Mouse (Mus musculus): ENCODE results near the gene Slamf7. TPM values are rescaled to one million over a fixed set of nuclear protein-coding genes. Genes with fewer than 3 reads are reported as not detected.
A peak's percentile ranks its signal among the peaks of the same experiment; 100 is the strongest.

Gene Slamf7
- total and polyA plus RNA-seq, 2 experiments from 2014 or later = 0.05 TPM; not detected in 1

DNA sequence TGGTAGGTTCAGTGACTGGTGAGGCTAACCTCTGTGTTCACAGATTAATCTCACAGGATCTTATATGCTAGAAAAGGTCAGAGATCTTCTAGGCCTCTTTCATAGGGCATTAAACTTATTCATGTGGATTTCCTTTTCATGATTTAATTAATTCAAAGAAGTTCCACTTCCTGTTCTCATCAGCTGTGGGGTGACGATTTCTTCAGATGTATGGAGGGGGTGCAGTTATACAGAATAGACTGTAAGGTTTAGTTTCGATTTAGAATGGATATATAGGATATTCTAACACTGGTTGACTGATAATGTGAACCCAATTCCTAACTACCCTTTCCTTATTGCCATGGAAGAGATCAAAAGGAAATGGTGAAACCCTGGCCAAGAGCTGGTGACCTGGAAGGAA, 8.6 kb upstream of the Slamf7 start:
- no peak for ATAC-seq
- TF ChIP-seq CTCF (IDR thresholded peaks at IDR 0.05; ENCODE audit: low read depth) = no peak
- DNase-seq = no peak
- Histone ChIP-seq H3K4me1 (ENCODE audit: insufficient read depth) (no peaks in the 10 kb centered on the region), H3K9me3 (ENCODE audit: low read length) (no peaks in the 10 kb centered on the region), H3K27me3 (ENCODE audit: insufficient read depth, low read length) (no peaks in the 10 kb centered on the region), H3K27ac (ENCODE audit: low read depth, low read length) (no peak overlapping the region), H3K4me2 (ENCODE audit: low read depth) (no peak overlapping the region), H3K36me3 (ENCODE audit: insufficient read depth) (no peaks in the 10 kb centered on the region), H3K9ac (no peak overlapping the region), H3K4me3 (ENCODE audit: low read depth, low read length) (no peak overlapping the region)
- WGBS = 74% methylated on average over 2 of the region's 2 CpGs

DNA sequence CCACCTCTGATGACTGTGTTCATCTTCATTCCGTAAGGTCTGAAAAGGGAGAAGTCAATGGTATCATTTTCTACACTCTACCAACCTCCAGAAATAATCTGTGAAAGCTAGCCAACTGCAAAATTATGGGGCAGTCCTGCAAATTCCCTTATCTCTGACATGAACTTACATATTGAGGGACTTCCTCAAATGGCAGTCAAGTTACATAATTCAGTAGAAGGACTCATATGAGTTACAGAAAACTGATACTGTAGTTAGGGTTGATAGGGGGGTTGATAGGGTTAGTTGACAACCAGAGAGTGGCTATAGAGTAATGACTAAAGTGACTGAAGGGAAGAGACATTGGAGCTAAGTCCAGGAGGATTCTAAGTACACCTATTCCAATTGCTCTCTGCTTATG, 7.6 kb upstream of the Slamf7 start:
- H3K27ac ChIP-seq (ENCODE audit: low read depth, low read length) = no peak overlapping the region
- no peaks in the 10 kb centered on the region for H3K36me3 ChIP-seq (ENCODE audit: insufficient read depth)
- H3K27me3 ChIP-seq (ENCODE audit: insufficient read depth, low read length) = no peaks in the 10 kb centered on the region
- H3K4me2 ChIP-seq (ENCODE audit: low read depth) = no peak overlapping the region
- H3K9ac ChIP-seq = no peak overlapping the region
- no peaks in the 10 kb centered on the region for H3K4me1 ChIP-seq (ENCODE audit: insufficient read depth)
- H3K9me3 ChIP-seq (ENCODE audit: low read length) = no peaks in the 10 kb centered on the region
- ATAC-seq (no peak), DNase-seq (no peak)
- 94% methylated on average over 1 of the region's 1 CpGs for WGBS
- no peak overlapping the region for H3K4me3 ChIP-seq (ENCODE audit: low read depth, low read length)
- no peak for TF ChIP-seq CTCF (IDR thresholded peaks at IDR 0.05; ENCODE audit: low read depth)

GRCm38 (mm10) chr1:171658561-171658991, 5.7 kb upstream of the Slamf7 start:
- Histone ChIP-seq H3K27ac (ENCODE audit: low read depth, low read length) (no peak overlapping the region), H3K9ac (no peak overlapping the region), H3K4me3 (ENCODE audit: low read depth, low read length) (no peak overlapping the region), H3K4me1 (ENCODE audit: insufficient read depth) (no peaks in the 10 kb centered on the region), H3K9me3 (ENCODE audit: low read length) (no peaks in the 10 kb centered on the region), H3K27me3 (ENCODE audit: insufficient read depth, low read length) (no peaks in the 10 kb centered on the region), H3K4me2 (ENCODE audit: low read depth) (no peak overlapping the region), H3K36me3 (ENCODE audit: insufficient read depth) (no peaks in the 10 kb centered on the region)
- DNase-seq = peak; percentile 22
- ATAC-seq = no peak
- peak; percentile 38 for TF ChIP-seq CTCF (IDR thresholded peaks at IDR 0.05; ENCODE audit: low read depth)
- WGBS = 87% methylated on average over 5 of the region's 5 CpGs

GRCm38 (mm10) chr1:171648840-171649239, 4.0 kb downstream of the Slamf7 start:
- Histone ChIP-seq H3K4me2 (ENCODE audit: low read depth) (no peak overlapping the region), H3K36me3 (ENCODE audit: insufficient read depth) (no peaks in the 10 kb centered on the region), H3K27ac (ENCODE audit: low read depth, low read length) (no peak overlapping the region), H3K4me1 (ENCODE audit: insufficient read depth) (no peaks in the 10 kb centered on the region), H3K27me3 (ENCODE audit: insufficient read depth, low read length) (no peaks in the 10 kb centered on the region), H3K9me3 (ENCODE audit: low read length) (no peaks in the 10 kb centered on the region), H3K9ac (no peak overlapping the region), H3K4me3 (ENCODE audit: low read depth, low read length) (no peak overlapping the region)
- ATAC-seq (no peak), DNase-seq (no peak)
- TF ChIP-seq CTCF (IDR thresholded peaks at IDR 0.05; ENCODE audit: low read depth) = no peak
- WGBS = 74% methylated on average over 8 of the region's 8 CpGs

DNA sequence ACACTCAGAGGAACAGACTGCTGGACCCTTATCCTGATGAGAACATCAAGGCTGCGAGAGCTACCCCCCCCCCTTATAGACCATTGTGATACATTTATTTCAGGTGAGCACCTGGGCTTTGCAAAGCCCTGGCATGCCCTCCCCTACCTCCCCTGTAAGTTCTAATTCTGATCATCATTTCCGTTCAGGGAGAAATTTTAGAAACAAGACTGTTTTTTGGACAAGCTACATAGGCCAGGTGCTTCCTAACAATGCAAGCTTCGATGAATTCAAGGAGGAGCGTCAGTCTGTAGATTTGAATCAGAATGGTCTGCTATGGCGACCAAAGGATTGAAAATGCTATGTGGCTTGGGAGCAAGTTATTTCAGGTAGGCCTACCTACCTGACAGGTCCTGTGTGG, 5.1 kb downstream of the Slamf7 start:
- no peak overlapping the region for H3K4me2 ChIP-seq (ENCODE audit: low read depth)
- H3K4me3 ChIP-seq (ENCODE audit: low read depth, low read length) = no peak overlapping the region
- no peak for ATAC-seq

DNA sequence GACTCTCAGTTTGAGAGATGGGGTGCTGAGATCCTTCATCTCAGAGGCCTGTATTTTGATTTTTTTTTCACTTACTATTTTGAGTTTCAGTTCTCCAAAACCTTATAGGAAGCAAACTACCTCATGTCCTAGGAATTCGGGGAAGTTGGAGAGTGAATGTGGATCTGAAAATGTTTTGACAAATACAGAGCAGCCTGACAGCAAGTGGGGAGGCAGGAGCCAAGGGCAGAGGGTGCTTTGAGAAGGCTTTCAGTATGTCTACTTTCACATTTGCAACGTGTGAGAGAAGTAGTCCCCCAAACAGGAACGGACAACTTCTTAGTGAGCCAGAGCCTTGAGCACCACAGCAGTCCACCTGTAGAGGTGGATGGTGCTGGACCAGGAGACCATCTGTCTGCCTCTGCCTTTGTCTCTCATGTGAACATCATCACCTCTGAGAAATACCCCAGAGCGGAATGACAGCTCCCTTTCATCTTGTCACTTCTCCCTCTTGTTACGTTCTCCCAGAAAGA, 6.3 kb downstream of the Slamf7 start:
- Histone ChIP-seq H3K4me3 (ENCODE audit: low read depth, low read length) (no peak overlapping the region), H3K4me1 (ENCODE audit: insufficient read depth) (no peaks in the 10 kb centered on the region), H3K9me3 (ENCODE audit: low read length) (no peaks in the 10 kb centered on the region), H3K9ac (no peak overlapping the region), H3K36me3 (ENCODE audit: insufficient read depth) (no peaks in the 10 kb centered on the region), H3K27ac (ENCODE audit: low read depth, low read length) (no peak overlapping the region), H3K27me3 (ENCODE audit: insufficient read depth, low read length) (no peaks in the 10 kb centered on the region), H3K4me2 (ENCODE audit: low read depth) (no peak overlapping the region)
- 70% methylated on average over 5 of the region's 5 CpGs for WGBS
- no peak for TF ChIP-seq CTCF (IDR thresholded peaks at IDR 0.05; ENCODE audit: low read depth)
- no peak for ATAC-seq
- no peak for DNase-seq

More for the DNA sequence above, 5.1 kb downstream of the Slamf7 start:
- H3K27me3 ChIP-seq (ENCODE audit: insufficient read depth, low read length) = no peaks in the 10 kb centered on the region
- no peak overlapping the region for H3K27ac ChIP-seq (ENCODE audit: low read depth, low read length)
- TF ChIP-seq CTCF (IDR thresholded peaks at IDR 0.05; ENCODE audit: low read depth) = no peak
- H3K36me3 ChIP-seq (ENCODE audit: insufficient read depth) = no peaks in the 10 kb centered on the region
- H3K9ac ChIP-seq = no peak overlapping the region
- H3K4me1 ChIP-seq (ENCODE audit: insufficient read depth) = no peaks in the 10 kb centered on the region
- H3K9me3 ChIP-seq (ENCODE audit: low read length) = no peaks in the 10 kb centered on the region
- WGBS = 83% methylated on average over 5 of the region's 5 CpGs
- DNase-seq = no peak

DNA sequence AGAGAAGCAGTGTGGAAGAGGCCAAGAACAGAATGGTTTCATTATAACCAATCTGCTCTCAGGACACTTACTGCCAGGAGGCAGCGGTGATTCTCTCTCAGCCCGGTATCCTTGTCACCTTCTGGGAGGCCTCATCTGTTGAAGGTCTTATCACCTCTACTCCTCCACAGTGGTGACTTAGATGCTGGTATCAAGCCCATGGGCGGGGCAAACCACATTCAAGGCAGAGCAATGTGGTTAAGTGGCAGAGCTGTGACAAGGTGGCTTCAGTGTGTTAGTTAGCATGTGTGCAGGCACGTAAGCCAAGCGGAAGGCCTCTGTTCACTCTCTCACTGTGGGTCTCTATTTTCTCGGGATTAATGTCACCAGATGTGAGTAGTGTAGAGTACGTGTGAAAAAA, 9.2 kb downstream of the Slamf7 start:
- no peak for DNase-seq

More for the DNA sequence above, 9.2 kb downstream of the Slamf7 start:
- no peak for ATAC-seq
- H3K27me3 ChIP-seq (ENCODE audit: insufficient read depth, low read length) = no peaks in the 10 kb centered on the region
- no peak for TF ChIP-seq CTCF (IDR thresholded peaks at IDR 0.05; ENCODE audit: low read depth)
- no peak overlapping the region for H3K9ac ChIP-seq
- H3K4me2 ChIP-seq (ENCODE audit: low read depth) = no peak overlapping the region
- H3K36me3 ChIP-seq (ENCODE audit: insufficient read depth) = no peaks in the 10 kb centered on the region
- 81% methylated on average over 7 of the region's 7 CpGs for WGBS
- H3K9me3 ChIP-seq (ENCODE audit: low read length) = no peaks in the 10 kb centered on the region
- no peak overlapping the region for H3K4me3 ChIP-seq (ENCODE audit: low read depth, low read length)
- no peaks in the 10 kb centered on the region for H3K4me1 ChIP-seq (ENCODE audit: insufficient read depth)
- no peak overlapping the region for H3K27ac ChIP-seq (ENCODE audit: low read depth, low read length)

Data from forebrain, postnatal 0 days (tissue).